Mouse (Mus musculus): ENCODE measurements at regions not wholly inside any gene's neighbourhood (a gene's known extent, or its start where the extent isn't known, plus 50 kb on each side); places are given as distances from the start of the nearest gene placed in this dataset.

- no peaks in the 10 kb centered on the region for H3K27me3 ChIP-seq (ENCODE audit: control insufficient read depth, insufficient read depth, low read length)
- H3K36me3 ChIP-seq (ENCODE audit: control insufficient read depth, insufficient read depth, low read length) = no peaks in the 10 kb centered on the region
- TF ChIP-seq CTCF (IDR thresholded peaks at IDR 0.05; ENCODE audit: extremely low read depth, insufficient read length, insufficient replicate concordance, low read depth, low read length) = no peak
- no peak for TF ChIP-seq POLR2A (IDR thresholded peaks at IDR 0.05; ENCODE audit: low read depth, low read length)
- no peaks in the 10 kb centered on the region for H3K4me1 ChIP-seq (ENCODE audit: control insufficient read depth, insufficient read depth, insufficient read length, low read length)
- no peak overlapping the region for H3K4me3 ChIP-seq (ENCODE audit: low read depth, low read length)
- no peak overlapping the region for H3K27ac ChIP-seq (ENCODE audit: insufficient read depth, low read depth, low read length)
- WGBS = 74% methylated on average over 2 of the region's 2 CpGs
Observed at GRCm38 (mm10) chr7:70646801-70647200, 280.3 kb upstream of the Nr2f2 start.

GRCm38 (mm10) chr7:70643694-70644301 lies 277.3 kb upstream of the Nr2f2 start:
- no peak overlapping the region for H3K4me3 ChIP-seq (ENCODE audit: low read depth, low read length)

GRCm38 (mm10) chr7:70643055-70643454 lies 276.5 kb upstream of the Nr2f2 start:
- H3K4me3 ChIP-seq (ENCODE audit: low read depth, low read length) = no peak overlapping the region
- TF ChIP-seq CTCF (IDR thresholded peaks at IDR 0.05; ENCODE audit: extremely low read depth, insufficient read length, insufficient replicate concordance, low read depth, low read length) (no peak), POLR2A (IDR thresholded peaks at IDR 0.05; ENCODE audit: low read depth, low read length) (no peak)
- 94% methylated on average over 1 of the region's 1 CpGs for WGBS

More at GRCm38 (mm10) chr7:70643694-70644301, 277.3 kb upstream of the Nr2f2 start:
- Histone ChIP-seq H3K4me1 (ENCODE audit: control insufficient read depth, insufficient read depth, insufficient read length, low read length) (no peaks in the 10 kb centered on the region), H3K27me3 (ENCODE audit: control insufficient read depth, insufficient read depth, low read length) (no peaks in the 10 kb centered on the region), H3K36me3 (ENCODE audit: control insufficient read depth, insufficient read depth, low read length) (no peaks in the 10 kb centered on the region), H3K27ac (ENCODE audit: insufficient read depth, low read depth, low read length) (no peak overlapping the region)
- no peak for TF ChIP-seq CTCF (IDR thresholded peaks at IDR 0.05; ENCODE audit: extremely low read depth, insufficient read length, insufficient replicate concordance, low read depth, low read length)
- TF ChIP-seq POLR2A (IDR thresholded peaks at IDR 0.05; ENCODE audit: low read depth, low read length) = no peak
- 78% methylated on average over 9 of the region's 9 CpGs for WGBS

GRCm38 (mm10) chr7:70641217-70641616 lies 274.7 kb upstream of the Nr2f2 start:
- no peak for TF ChIP-seq CTCF (IDR thresholded peaks at IDR 0.05; ENCODE audit: extremely low read depth, insufficient read length, insufficient replicate concordance, low read depth, low read length)
- TF ChIP-seq POLR2A (IDR thresholded peaks at IDR 0.05; ENCODE audit: low read depth, low read length) = no peak
- Histone ChIP-seq H3K4me3 (ENCODE audit: low read depth, low read length) (no peak overlapping the region), H3K4me1 (ENCODE audit: control insufficient read depth, insufficient read depth, insufficient read length, low read length) (no peaks in the 10 kb centered on the region), H3K27me3 (ENCODE audit: control insufficient read depth, insufficient read depth, low read length) (no peaks in the 10 kb centered on the region), H3K36me3 (ENCODE audit: control insufficient read depth, insufficient read depth, low read length) (no peaks in the 10 kb centered on the region), H3K27ac (ENCODE audit: insufficient read depth, low read depth, low read length) (no peak overlapping the region)
- WGBS = 80% methylated on average over 11 of the region's 11 CpGs

More at GRCm38 (mm10) chr7:70643055-70643454, 276.5 kb upstream of the Nr2f2 start:
- H3K36me3 ChIP-seq (ENCODE audit: control insufficient read depth, insufficient read depth, low read length) = no peaks in the 10 kb centered on the region
- H3K4me1 ChIP-seq (ENCODE audit: control insufficient read depth, insufficient read depth, insufficient read length, low read length) = no peaks in the 10 kb centered on the region
- H3K27me3 ChIP-seq (ENCODE audit: control insufficient read depth, insufficient read depth, low read length) = no peaks in the 10 kb centered on the region
- no peak overlapping the region for H3K27ac ChIP-seq (ENCODE audit: insufficient read depth, low read depth, low read length)

- no peak overlapping the region for H3K27ac ChIP-seq (ENCODE audit: insufficient read depth, low read depth, low read length)
- WGBS = 88% methylated on average over 11 of the region's 11 CpGs
- TF ChIP-seq POLR2A (IDR thresholded peaks at IDR 0.05; ENCODE audit: low read depth, low read length) (no peak), CTCF (IDR thresholded peaks at IDR 0.05; ENCODE audit: extremely low read depth, insufficient read length, insufficient replicate concordance, low read depth, low read length) (no peak)
- H3K4me1 ChIP-seq (ENCODE audit: control insufficient read depth, insufficient read depth, insufficient read length, low read length) = no peaks in the 10 kb centered on the region
- H3K27me3 ChIP-seq (ENCODE audit: control insufficient read depth, insufficient read depth, low read length) = no peaks in the 10 kb centered on the region
- no peaks in the 10 kb centered on the region for H3K36me3 ChIP-seq (ENCODE audit: control insufficient read depth, insufficient read depth, low read length)
- H3K4me3 ChIP-seq (ENCODE audit: low read depth, low read length) = no peak overlapping the region
Observed at GRCm38 (mm10) chr7:70640574-70640973, 274.0 kb upstream of the Nr2f2 start.

GRCm38 (mm10) chr7:70638161-70638560 lies 271.6 kb upstream of the Nr2f2 start:
- H3K27me3 ChIP-seq (ENCODE audit: control insufficient read depth, insufficient read depth, low read length) = no peaks in the 10 kb centered on the region
- no peak overlapping the region for H3K4me3 ChIP-seq (ENCODE audit: low read depth, low read length)
- no peak for TF ChIP-seq CTCF (IDR thresholded peaks at IDR 0.05; ENCODE audit: extremely low read depth, insufficient read length, insufficient replicate concordance, low read depth, low read length)
- TF ChIP-seq POLR2A (IDR thresholded peaks at IDR 0.05; ENCODE audit: low read depth, low read length) = no peak
- H3K4me1 ChIP-seq (ENCODE audit: control insufficient read depth, insufficient read depth, insufficient read length, low read length) = no peaks in the 10 kb centered on the region
- 86% methylated on average over 2 of the region's 2 CpGs for WGBS
- no peaks in the 10 kb centered on the region for H3K36me3 ChIP-seq (ENCODE audit: control insufficient read depth, insufficient read depth, low read length)
- no peak overlapping the region for H3K27ac ChIP-seq (ENCODE audit: insufficient read depth, low read depth, low read length)

GRCm38 (mm10) chr7:70634016-70634415 lies 267.5 kb upstream of the Nr2f2 start:
- no peak overlapping the region for H3K4me3 ChIP-seq (ENCODE audit: low read depth, low read length)
- no peaks in the 10 kb centered on the region for H3K36me3 ChIP-seq (ENCODE audit: control insufficient read depth, insufficient read depth, low read length)
- TF ChIP-seq CTCF (IDR thresholded peaks at IDR 0.05; ENCODE audit: extremely low read depth, insufficient read length, insufficient replicate concordance, low read depth, low read length) (no peak), POLR2A (IDR thresholded peaks at IDR 0.05; ENCODE audit: low read depth, low read length) (no peak)
- 75% methylated on average over 11 of the region's 11 CpGs for WGBS
- H3K27ac ChIP-seq (ENCODE audit: insufficient read depth, low read depth, low read length) = no peak overlapping the region
- H3K27me3 ChIP-seq (ENCODE audit: control insufficient read depth, insufficient read depth, low read length) = no peaks in the 10 kb centered on the region
- H3K4me1 ChIP-seq (ENCODE audit: control insufficient read depth, insufficient read depth, insufficient read length, low read length) = no peaks in the 10 kb centered on the region
